Mouse (Mus musculus): ENCODE data around the gene Cpne5. TPM values are rescaled to one million over a fixed set of nuclear protein-coding genes. Genes with fewer than 3 reads are reported as not detected.

Cpne5 gene
- polyA plus RNA-seq (2014; fragmentation: Nextera tagmentation; extraction: Ambion mirVana) = 38.1 and 42.8 TPM in 2 replicates

- no peak within 1 kb of the TSS for H3K27ac ChIP-seq
- peak within 1 kb of the TSS; percentile 99 for H3K4me2 ChIP-seq (replicated peaks)
- ATAC-seq (ENCODE audit: low FRiP score) = peak; percentile 60
- DNase-seq (ENCODE audit: low spot score) = peak; percentile 46
- WGBS = under 1% methylated on average over 65 of the region's 73 CpGs
- peak within 1 kb of the TSS; percentile 76 for H3K9ac ChIP-seq
- H3K36me3 ChIP-seq (replicated peaks; ENCODE audit: control insufficient read depth, insufficient read depth) = no peaks in the 10 kb centered on the region
- peak within 1 kb of the TSS; percentile 64 for H3K4me3 ChIP-seq (replicated peaks; ENCODE audit: low read length)
- H3K27me3 ChIP-seq (ENCODE audit: control insufficient read depth, insufficient read depth, low read length) = peaks cover 21% of the 10 kb centered on the region; the same call in 1 of the 2 replicates
- peaks cover 17% of the 10 kb centered on the region for H3K4me1 ChIP-seq (replicated peaks; ENCODE audit: control insufficient read depth, insufficient read depth, low read length)
- no peaks in the 10 kb centered on the region for H3K9me3 ChIP-seq (ENCODE audit: control insufficient read depth, low read length)
Observed at GRCm38 (mm10) chr17:29237772-29238420, at the start of gene Cpne5. Gene Cpne5 (minus strand): TSS chr17:29238167.

- Histone ChIP-seq H3K9me3 (ENCODE audit: control insufficient read depth, low read length) (no peaks in the 10 kb centered on the region), H3K27ac (peak overlapping the region; percentile 21), H3K4me1 (replicated peaks; ENCODE audit: control insufficient read depth, insufficient read depth, low read length) (peaks cover 4% of the 10 kb centered on the region; the same call in 1 of the 2 replicates), H3K27me3 (ENCODE audit: control insufficient read depth, insufficient read depth, low read length) (no peaks in the 10 kb centered on the region), H3K4me3 (replicated peaks; ENCODE audit: low read length) (no peak overlapping the region), H3K36me3 (replicated peaks; ENCODE audit: control insufficient read depth, insufficient read depth) (peaks cover 31% of the 10 kb centered on the region), H3K4me2 (replicated peaks) (no peak overlapping the region), H3K9ac (no peak overlapping the region)
- no peak for ATAC-seq (ENCODE audit: low FRiP score)
- no peak for DNase-seq (ENCODE audit: low spot score)
- 46% methylated on average over 21 of the region's 21 CpGs for WGBS
Observed at GRCm38 (mm10) chr17:29282216-29282952, 44.4 kb upstream of the Cpne5 start.

- peak overlapping the region; percentile 21; the same call in 1 of the 2 replicates for H3K27ac ChIP-seq
- H3K4me1 ChIP-seq (replicated peaks; ENCODE audit: control insufficient read depth, insufficient read depth, low read length) = peaks cover 4% of the 10 kb centered on the region; the same call in 1 of the 2 replicates
- H3K36me3 ChIP-seq (replicated peaks; ENCODE audit: control insufficient read depth, insufficient read depth) = peaks cover 31% of the 10 kb centered on the region
- H3K4me2 ChIP-seq (replicated peaks) = no peak overlapping the region
- DNase-seq (ENCODE audit: low spot score) (no peak), ATAC-seq (ENCODE audit: low FRiP score) (no peak)
- no peak overlapping the region for H3K9ac ChIP-seq
- no peaks in the 10 kb centered on the region for H3K27me3 ChIP-seq (ENCODE audit: control insufficient read depth, insufficient read depth, low read length)
- WGBS = 90% methylated on average over 5 of the region's 5 CpGs
- H3K9me3 ChIP-seq (ENCODE audit: control insufficient read depth, low read length) = no peaks in the 10 kb centered on the region
- no peak overlapping the region for H3K4me3 ChIP-seq (replicated peaks; ENCODE audit: low read length)
Observed at GRCm38 (mm10) chr17:29281541-29281940, 43.6 kb upstream of the Cpne5 start.

- Histone ChIP-seq H3K4me1 (replicated peaks; ENCODE audit: control insufficient read depth, insufficient read depth, low read length) (peaks cover 4% of the 10 kb centered on the region; the same call in 1 of the 2 replicates), H3K4me2 (replicated peaks) (no peak overlapping the region), H3K4me3 (replicated peaks; ENCODE audit: low read length) (no peak overlapping the region), H3K36me3 (replicated peaks; ENCODE audit: control insufficient read depth, insufficient read depth) (peaks cover 31% of the 10 kb centered on the region), H3K27ac (no peak overlapping the region), H3K9me3 (ENCODE audit: control insufficient read depth, low read length) (no peaks in the 10 kb centered on the region), H3K27me3 (ENCODE audit: control insufficient read depth, insufficient read depth, low read length) (no peaks in the 10 kb centered on the region), H3K9ac (no peak overlapping the region)
- WGBS = 94% methylated on average over 5 of the region's 5 CpGs
- DNase-seq (ENCODE audit: low spot score) (no peak), ATAC-seq (ENCODE audit: low FRiP score) (no peak)
Observed at GRCm38 (mm10) chr17:29280422-29280821, 42.5 kb upstream of the Cpne5 start.

- WGBS = 86% methylated on average over 11 of the region's 11 CpGs
- Histone ChIP-seq H3K27ac (no peak overlapping the region), H3K9me3 (ENCODE audit: control insufficient read depth, low read length) (no peaks in the 10 kb centered on the region), H3K4me3 (replicated peaks; ENCODE audit: low read length) (no peak overlapping the region), H3K9ac (no peak overlapping the region), H3K4me2 (replicated peaks) (no peak overlapping the region), H3K36me3 (replicated peaks; ENCODE audit: control insufficient read depth, insufficient read depth) (0 out of 2 replicates have a peak, but pooled peaks cover 1% of the 10 kb centered on the region), H3K4me1 (replicated peaks; ENCODE audit: control insufficient read depth, insufficient read depth, low read length) (peaks cover 9% of the 10 kb centered on the region), H3K27me3 (ENCODE audit: control insufficient read depth, insufficient read depth, low read length) (no peaks in the 10 kb centered on the region)
- DNase-seq (ENCODE audit: low spot score) (no peak), ATAC-seq (ENCODE audit: low FRiP score) (no peak)
Observed at GRCm38 (mm10) chr17:29273889-29274288, 35.9 kb upstream of the Cpne5 start.

GRCm38 (mm10) chr17:29273156-29273555 lies 35.2 kb upstream of the Cpne5 start:
- 84% methylated on average over 7 of the region's 7 CpGs for WGBS
- no peak for ATAC-seq (ENCODE audit: low FRiP score)
- Histone ChIP-seq H3K36me3 (replicated peaks; ENCODE audit: control insufficient read depth, insufficient read depth) (no peaks in the 10 kb centered on the region), H3K9me3 (ENCODE audit: control insufficient read depth, low read length) (no peaks in the 10 kb centered on the region), H3K9ac (no peak overlapping the region), H3K27me3 (ENCODE audit: control insufficient read depth, insufficient read depth, low read length) (no peaks in the 10 kb centered on the region), H3K4me3 (replicated peaks; ENCODE audit: low read length) (no peak overlapping the region), H3K4me2 (replicated peaks) (no peak overlapping the region), H3K4me1 (replicated peaks; ENCODE audit: control insufficient read depth, insufficient read depth, low read length) (peaks cover 9% of the 10 kb centered on the region), H3K27ac (no peak overlapping the region)
- DNase-seq (ENCODE audit: low spot score) = no peak

GRCm38 (mm10) chr17:29270148-29270698 lies 32.3 kb upstream of the Cpne5 start:
- no peak overlapping the region for H3K27ac ChIP-seq
- peak overlapping the region; percentile 80; the same call in 1 of the 2 replicates for H3K9ac ChIP-seq
- no peak for DNase-seq (ENCODE audit: low spot score)
- no peaks in the 10 kb centered on the region for H3K36me3 ChIP-seq (replicated peaks; ENCODE audit: control insufficient read depth, insufficient read depth)
- H3K4me1 ChIP-seq (replicated peaks; ENCODE audit: control insufficient read depth, insufficient read depth, low read length) = peaks cover 9% of the 10 kb centered on the region
- 97% methylated on average over 9 of the region's 9 CpGs for WGBS
- peak overlapping the region; percentile 57 for H3K4me2 ChIP-seq (replicated peaks)
- no peak for ATAC-seq (ENCODE audit: low FRiP score)
- no peaks in the 10 kb centered on the region for H3K9me3 ChIP-seq (ENCODE audit: control insufficient read depth, low read length)
- no peaks in the 10 kb centered on the region for H3K27me3 ChIP-seq (ENCODE audit: control insufficient read depth, insufficient read depth, low read length)
- H3K4me3 ChIP-seq (replicated peaks; ENCODE audit: low read length) = no peak overlapping the region

GRCm38 (mm10) chr17:29269349-29269706 lies 31.4 kb upstream of the Cpne5 start:
- no peaks in the 10 kb centered on the region for H3K9me3 ChIP-seq (ENCODE audit: control insufficient read depth, low read length)
- no peaks in the 10 kb centered on the region for H3K27me3 ChIP-seq (ENCODE audit: control insufficient read depth, insufficient read depth, low read length)
- H3K4me3 ChIP-seq (replicated peaks; ENCODE audit: low read length) = peak overlapping the region; percentile 63
- peak overlapping the region; percentile 82 for H3K27ac ChIP-seq
- 18% methylated on average over 10 of the region's 10 CpGs for WGBS
- DNase-seq (ENCODE audit: low spot score) (no peak), ATAC-seq (ENCODE audit: low FRiP score) (no peak)
- H3K4me2 ChIP-seq (replicated peaks) = peak overlapping the region; percentile 57
- H3K9ac ChIP-seq = peak overlapping the region; percentile 80
- peaks cover 9% of the 10 kb centered on the region for H3K4me1 ChIP-seq (replicated peaks; ENCODE audit: control insufficient read depth, insufficient read depth, low read length)
- H3K36me3 ChIP-seq (replicated peaks; ENCODE audit: control insufficient read depth, insufficient read depth) = no peaks in the 10 kb centered on the region

- Histone ChIP-seq H3K4me1 (replicated peaks; ENCODE audit: control insufficient read depth, insufficient read depth, low read length) (peaks cover 9% of the 10 kb centered on the region), H3K9ac (peak within 1 kb of the TSS; percentile 80), H3K9me3 (ENCODE audit: control insufficient read depth, low read length) (no peaks in the 10 kb centered on the region), H3K36me3 (replicated peaks; ENCODE audit: control insufficient read depth, insufficient read depth) (no peaks in the 10 kb centered on the region), H3K27ac (peak within 1 kb of the TSS; percentile 82), H3K4me3 (replicated peaks; ENCODE audit: low read length) (peak within 1 kb of the TSS; percentile 63), H3K27me3 (ENCODE audit: control insufficient read depth, insufficient read depth, low read length) (no peaks in the 10 kb centered on the region), H3K4me2 (replicated peaks) (peak within 1 kb of the TSS; percentile 57)
- DNase-seq (ENCODE audit: low spot score) = peak; percentile 97
- ATAC-seq (ENCODE audit: low FRiP score) = peak; percentile 91
- under 1% methylated on average over 63 of the region's 63 CpGs for WGBS
Observed at GRCm38 (mm10) chr17:29268682-29269348, 30.8 kb upstream of the Cpne5 start, which contains the start of gene BC004004. Gene BC004004 (plus strand): TSS chr17:29268788.

Data from hindbrain, embryonic 14.5 days (tissue).